Mouse (Mus musculus): ENCODE data around the gene Stat3. TPM values are rescaled to one million over a fixed set of nuclear protein-coding genes. Genes with fewer than 3 reads are reported as not detected.

The Stat3 gene
- polyA plus RNA-seq (2014; fragmentation: Illumina TruSeq; extraction: RNeasy Lipid Tissue Mini Kit (QIAGEN cat#74804); ENCODE audit: low read depth, low replicate concordance), result 10.7 TPM

DNA sequence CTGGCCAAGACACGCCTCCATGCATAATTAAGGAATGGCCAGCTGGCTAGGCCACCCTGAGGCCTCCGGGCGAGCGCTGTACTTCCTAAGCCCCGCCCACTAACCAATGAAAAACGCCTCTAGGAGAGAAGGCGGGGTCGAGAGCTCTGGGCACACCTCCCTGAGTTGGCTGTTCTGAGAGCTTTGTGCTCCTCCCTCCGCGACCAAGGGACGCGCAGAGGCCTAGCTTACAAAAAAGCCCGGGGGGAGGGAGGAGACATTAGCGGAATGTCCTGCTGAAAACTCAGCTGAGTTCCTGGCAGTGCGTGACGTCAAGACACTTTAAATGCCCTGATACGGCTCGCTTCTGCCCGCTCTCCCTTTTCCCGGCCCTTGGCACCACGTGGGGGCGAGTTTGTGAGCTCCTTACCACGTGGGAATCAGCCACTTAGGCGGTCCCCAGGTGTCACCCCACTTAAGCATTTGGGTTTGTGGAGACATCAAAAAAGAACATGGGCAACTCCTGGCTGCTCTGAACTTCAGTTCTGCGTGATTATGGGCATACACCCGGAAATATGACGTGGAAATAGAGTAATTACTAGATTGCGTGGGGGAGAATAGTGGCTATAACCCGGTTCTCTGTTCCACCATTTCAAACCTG, at the start of gene Stat3:
Gene Stat3, minus strand, starts transcription at position 29 of the 640 bp plus-strand sequence.

GRCm38 (mm10) chr11:100970557-100970937, 31.2 kb upstream of the Stat3 start, which contains the start of gene Cavin1:
Gene Cavin1 (minus strand): TSS chr11:100970887.

GRCm38 (mm10) chr11:100858935-100859578, 80.3 kb downstream of the Stat3 start, which contains the start of gene Stat5a:
Gene Stat5a (plus strand): TSS chr11:100859351.

GRCm38 (mm10) chr11:100850038-100850777, 89.1 kb downstream of the Stat3 start, which contains the start of gene Stat5b:
Gene Stat5b (minus strand): TSS chr11:100850724.

Other genes starting within 250 kb of the Stat3 start
- 0.11 TPM for gene Zfp385c, start 247.1 kb downstream of the Stat3 start, polyA plus RNA-seq (2014; fragmentation: Illumina TruSeq; extraction: RNeasy Lipid Tissue Mini Kit (QIAGEN cat#74804); ENCODE audit: low read depth, low replicate concordance)
- 6.3 TPM for gene Dhx58, start 235.3 kb downstream of the Stat3 start, polyA plus RNA-seq (2014; fragmentation: Illumina TruSeq; extraction: RNeasy Lipid Tissue Mini Kit (QIAGEN cat#74804); ENCODE audit: low read depth, low replicate concordance)
- gene Kat2a, start 227.1 kb downstream of the Stat3 start, polyA plus RNA-seq (2014; fragmentation: Illumina TruSeq; extraction: RNeasy Lipid Tissue Mini Kit (QIAGEN cat#74804); ENCODE audit: low read depth, low replicate concordance), result 2.8 TPM
- gene Hspb9, start 225.7 kb downstream of the Stat3 start, polyA plus RNA-seq (2014; fragmentation: Illumina TruSeq; extraction: RNeasy Lipid Tissue Mini Kit (QIAGEN cat#74804); ENCODE audit: low read depth, low replicate concordance), result 93.0 TPM
- gene Rab5c, start 201.3 kb downstream of the Stat3 start, polyA plus RNA-seq (2014; fragmentation: Illumina TruSeq; extraction: RNeasy Lipid Tissue Mini Kit (QIAGEN cat#74804); ENCODE audit: low read depth, low replicate concordance), result 10.5 TPM
- gene Kcnh4, start 179.6 kb downstream of the Stat3 start, polyA plus RNA-seq (2014; fragmentation: Illumina TruSeq; extraction: RNeasy Lipid Tissue Mini Kit (QIAGEN cat#74804); ENCODE audit: low read depth, low replicate concordance), result not detected
- gene Hcrt, start 176.6 kb downstream of the Stat3 start, polyA plus RNA-seq (2014; fragmentation: Illumina TruSeq; extraction: RNeasy Lipid Tissue Mini Kit (QIAGEN cat#74804); ENCODE audit: low read depth, low replicate concordance), result not detected
- gene Ghdc, start 168.6 kb downstream of the Stat3 start, polyA plus RNA-seq (2014; fragmentation: Illumina TruSeq; extraction: RNeasy Lipid Tissue Mini Kit (QIAGEN cat#74804); ENCODE audit: low read depth, low replicate concordance), result 0.18 TPM
- 0.42 TPM for gene Stat5b, start 88.8 kb downstream of the Stat3 start, polyA plus RNA-seq (2014; fragmentation: Illumina TruSeq; extraction: RNeasy Lipid Tissue Mini Kit (QIAGEN cat#74804); ENCODE audit: low read depth, low replicate concordance)
- 0.85 TPM for gene Stat5a, start 80.2 kb downstream of the Stat3 start, polyA plus RNA-seq (2014; fragmentation: Illumina TruSeq; extraction: RNeasy Lipid Tissue Mini Kit (QIAGEN cat#74804); ENCODE audit: low read depth, low replicate concordance)
- 5.4 TPM for gene Cavin1, start 31.3 kb upstream of the Stat3 start, polyA plus RNA-seq (2014; fragmentation: Illumina TruSeq; extraction: RNeasy Lipid Tissue Mini Kit (QIAGEN cat#74804); ENCODE audit: low read depth, low replicate concordance)
- 31.0 TPM for gene Atp6v0a1, start 69.9 kb upstream of the Stat3 start, polyA plus RNA-seq (2014; fragmentation: Illumina TruSeq; extraction: RNeasy Lipid Tissue Mini Kit (QIAGEN cat#74804); ENCODE audit: low read depth, low replicate concordance)
- gene Naglu, start 130.5 kb upstream of the Stat3 start, polyA plus RNA-seq (2014; fragmentation: Illumina TruSeq; extraction: RNeasy Lipid Tissue Mini Kit (QIAGEN cat#74804); ENCODE audit: low read depth, low replicate concordance), result 0.98 TPM
- 0.62 TPM for gene Hsd17b1, start 138.9 kb upstream of the Stat3 start, polyA plus RNA-seq (2014; fragmentation: Illumina TruSeq; extraction: RNeasy Lipid Tissue Mini Kit (QIAGEN cat#74804); ENCODE audit: low read depth, low replicate concordance)
- gene Coasy, start 143.0 kb upstream of the Stat3 start, polyA plus RNA-seq (2014; fragmentation: Illumina TruSeq; extraction: RNeasy Lipid Tissue Mini Kit (QIAGEN cat#74804); ENCODE audit: low read depth, low replicate concordance), result 1.7 TPM
- 8.3 TPM for gene Mlx, start 147.7 kb upstream of the Stat3 start, polyA plus RNA-seq (2014; fragmentation: Illumina TruSeq; extraction: RNeasy Lipid Tissue Mini Kit (QIAGEN cat#74804); ENCODE audit: low read depth, low replicate concordance)
- gene Psmc3ip, start 155.9 kb upstream of the Stat3 start, polyA plus RNA-seq (2014; fragmentation: Illumina TruSeq; extraction: RNeasy Lipid Tissue Mini Kit (QIAGEN cat#74804); ENCODE audit: low read depth, low replicate concordance), result 124 TPM
- gene Retreg3, start 180.4 kb upstream of the Stat3 start, polyA plus RNA-seq (2014; fragmentation: Illumina TruSeq; extraction: RNeasy Lipid Tissue Mini Kit (QIAGEN cat#74804); ENCODE audit: low read depth, low replicate concordance), result 14.0 TPM
- gene Tubg1, start 180.4 kb upstream of the Stat3 start, polyA plus RNA-seq (2014; fragmentation: Illumina TruSeq; extraction: RNeasy Lipid Tissue Mini Kit (QIAGEN cat#74804); ENCODE audit: low read depth, low replicate concordance), result 2.5 TPM
- gene Tubg2, start 216.4 kb upstream of the Stat3 start, polyA plus RNA-seq (2014; fragmentation: Illumina TruSeq; extraction: RNeasy Lipid Tissue Mini Kit (QIAGEN cat#74804); ENCODE audit: low read depth, low replicate concordance), result 0.22 TPM
- 0.13 TPM for gene Cntnap1, start 231.0 kb upstream of the Stat3 start, polyA plus RNA-seq (2014; fragmentation: Illumina TruSeq; extraction: RNeasy Lipid Tissue Mini Kit (QIAGEN cat#74804); ENCODE audit: low read depth, low replicate concordance)
- not detected for gene Plekhh3, start 231.8 kb upstream of the Stat3 start, polyA plus RNA-seq (2014; fragmentation: Illumina TruSeq; extraction: RNeasy Lipid Tissue Mini Kit (QIAGEN cat#74804); ENCODE audit: low read depth, low replicate concordance)
- gene Ccr10, start 235.9 kb upstream of the Stat3 start, polyA plus RNA-seq (2014; fragmentation: Illumina TruSeq; extraction: RNeasy Lipid Tissue Mini Kit (QIAGEN cat#74804); ENCODE audit: low read depth, low replicate concordance), result not detected

All from testis, adult 10 weeks (tissue).